Mouse (Mus musculus) lung, postnatal 4 days (tissue): ENCODE data around the gene Plcxd3.
"Not testable (repeated sequence)": the region's sequence is repeated elsewhere in the genome, so short reads cannot be mapped to it uniquely, and the experiment has no call there.

ENCODE experiments used
- DNase-seq, 2 experiments: peaks; one replicate each; pipeline ENCODE4 v3.0.0; 2021

Plcxd3 gene

DNA sequence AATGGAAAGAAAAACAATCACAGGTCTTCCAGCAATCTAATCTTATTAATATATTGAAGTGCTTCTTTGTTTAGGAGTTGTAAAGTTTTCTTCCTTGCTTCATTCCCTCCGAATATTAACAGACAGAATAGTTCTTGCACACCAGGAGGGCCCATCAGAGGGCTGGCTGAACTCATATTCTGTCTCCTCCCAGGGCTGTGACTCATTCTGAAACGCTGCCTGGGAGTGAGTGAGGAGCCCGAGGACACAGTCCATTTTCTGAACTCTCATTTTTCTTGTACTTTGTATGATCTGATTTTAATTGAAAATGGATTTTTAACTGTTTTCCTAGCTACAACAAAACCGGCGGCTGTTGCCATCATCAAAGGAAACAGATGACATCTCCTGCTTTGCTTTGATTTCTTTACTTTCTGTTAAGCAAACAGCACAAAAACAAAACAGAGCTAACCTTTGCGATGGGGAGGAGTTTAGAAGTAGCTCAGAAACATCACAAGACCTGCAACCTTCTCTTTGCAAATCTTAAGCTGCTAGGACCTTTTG, 186.2 kb downstream of the Plcxd3 start:
- DNase-seq, result no peak

DNA sequence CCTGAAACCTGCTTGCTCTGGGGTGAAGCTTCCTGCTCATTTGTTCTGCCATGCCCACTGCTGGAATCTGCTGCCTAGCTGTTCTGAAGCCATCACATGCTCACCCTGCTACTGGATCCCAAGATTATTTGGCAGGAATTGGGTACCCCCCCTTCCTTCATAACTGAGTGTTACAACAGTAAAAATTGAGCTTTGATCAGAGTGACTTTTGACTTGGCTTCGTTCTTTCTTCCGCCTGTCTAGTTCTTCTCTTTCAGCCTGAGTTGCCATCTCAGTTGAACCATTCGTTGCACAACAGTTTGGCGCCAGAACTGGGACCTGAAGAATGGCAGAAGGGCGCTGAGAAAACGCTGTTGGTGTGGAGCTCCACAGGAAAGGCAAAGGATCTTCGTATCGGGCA, 220.2 kb downstream of the Plcxd3 start:
- not testable (repeated sequence) for DNase-seq

DNA sequence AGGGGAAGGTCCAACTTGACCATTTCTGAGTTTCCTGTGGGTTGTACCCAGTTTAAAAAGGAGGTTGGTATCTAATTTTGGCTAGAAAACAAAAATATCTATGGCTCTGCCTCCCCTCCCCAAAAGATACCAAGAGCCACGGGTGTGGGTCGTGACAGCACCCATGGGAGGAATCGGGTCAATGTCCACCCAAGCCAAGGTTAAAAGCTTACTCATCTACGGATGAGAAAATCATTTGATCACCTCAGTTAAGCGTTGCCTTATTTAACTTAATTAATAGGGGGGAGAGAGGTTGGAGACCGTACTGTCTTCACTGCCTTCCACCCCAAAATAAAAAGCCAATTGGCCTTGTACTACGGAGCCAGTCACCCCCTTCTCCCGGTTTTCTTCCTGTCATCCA, 223.4 kb downstream of the Plcxd3 start:
- DNase-seq, result not testable (repeated sequence)

DNA sequence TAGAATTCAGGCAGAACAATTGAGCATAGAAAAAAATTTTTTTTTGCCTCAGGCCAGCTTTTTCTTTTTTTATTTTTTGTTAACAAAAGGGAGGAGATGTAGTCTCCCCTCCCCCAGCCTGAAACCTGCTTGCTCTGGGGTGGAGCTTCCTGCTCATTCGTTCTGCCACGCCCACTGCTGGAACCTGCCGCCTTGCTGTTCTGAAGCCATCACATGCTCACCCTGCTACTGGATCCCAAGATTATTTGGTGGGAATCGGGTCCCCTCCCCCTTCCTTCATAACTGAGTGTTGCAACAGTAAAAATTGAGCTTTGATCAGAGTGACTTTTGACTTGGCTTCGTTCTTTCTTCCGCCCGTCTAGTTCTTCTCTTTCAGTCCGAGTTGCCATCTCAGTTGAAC, 224.0 kb downstream of the Plcxd3 start:
- not testable (repeated sequence) for DNase-seq

GRCm38 (mm10) chr15:4605630-4606029, 230.3 kb downstream of the Plcxd3 start:
- DNase-seq, result no peak
